Mouse (Mus musculus) heart, embryonic 11.5 days (tissue): ENCODE measurements at regions not wholly inside any gene's neighbourhood (a gene's known extent, or its start where the extent isn't known, plus 50 kb on each side); places are given as distances from the start of the nearest gene placed in this dataset.

ENCODE experiments used
- ATAC-seq: fragments of 200-750 bp; cut with Nextera tagmentation; replicated peaks from 2 replicates; pipeline ENCODE4 v1.8.0; 2017; ENCODE audit warnings: moderate library complexity; ENCODE audit not compliant: insufficient number of reproducible peaks, low FRiP score, low TSS enrichment
- H3K27ac ChIP-seq: fragments of 300-500 bp; sonication (generic); 2 replicates; pipeline ENCODE4 v1.5.1; 2014; ENCODE audit warnings: mild to moderate bottlenecking, low read depth, low read length
- H3K27me3 ChIP-seq: fragments of 300-500 bp; sonication (generic); 2 replicates; pipeline ENCODE4 v1.6.1; 2014; ENCODE audit warnings: mild to moderate bottlenecking, low read length, mixed read lengths; ENCODE audit not compliant: control insufficient read depth, insufficient read depth
- H3K36me3 ChIP-seq: fragments of 300-500 bp; sonication (generic); 2 replicates; pipeline ENCODE4 v1.6.1; 2014; ENCODE audit warnings: mild to moderate bottlenecking, low read length, moderate library complexity, mixed read lengths; ENCODE audit not compliant: control insufficient read depth, insufficient read depth
- H3K4me1 ChIP-seq: fragments of 300-500 bp; sonication (generic); 2 replicates; pipeline ENCODE4 v1.6.1; 2014; ENCODE audit warnings: low read length; ENCODE audit not compliant: control insufficient read depth, insufficient read depth
- H3K4me2 ChIP-seq: fragments of 300-500 bp; sonication (generic); 2 replicates; pipeline ENCODE4 v1.6.1; 2014; ENCODE audit warnings: mild to moderate bottlenecking, moderate library complexity
- H3K4me3 ChIP-seq: fragments of 300-500 bp; sonication (generic); 2 replicates; pipeline ENCODE4 v1.5.1; 2014; ENCODE audit warnings: low read depth, low read length
- H3K9ac ChIP-seq: fragments of 300-500 bp; sonication (generic); 2 replicates; pipeline ENCODE4 v1.6.1; 2014; ENCODE audit warnings: mild to moderate bottlenecking, low read depth, low read length, moderate library complexity
- H3K9me3 ChIP-seq: fragments of 300-500 bp; sonication (generic); replicated peaks from 2 replicates; pipeline ENCODE4 v1.6.1; 2016; ENCODE audit warnings: low read length; ENCODE audit not compliant: control insufficient read depth
- WGBS: fragments of 180-500 bp; shearing (Covaris S2); extraction: QIAGEN DNeasy Blood & Tissue Kit; methylation state at CpG from one replicate; pipeline ENCODE4 v1.1.7; 2014; ENCODE audit not compliant: insufficient replicate concordance; 5-methylcytosine and 5-hydroxymethylcytosine counted together

GRCm38 (mm10) chr1:41887556-41887955 is 808.0 kb upstream of the Pou3f3 start:
- no peak overlapping the region for H3K9ac ChIP-seq
- H3K27me3 ChIP-seq, result no peaks in the 10 kb centered on the region
- no peaks in the 10 kb centered on the region for H3K9me3 ChIP-seq
- no peak overlapping the region for H3K27ac ChIP-seq
- no peaks in the 10 kb centered on the region for H3K36me3 ChIP-seq
- no peak overlapping the region for H3K4me3 ChIP-seq
- no peak for ATAC-seq
- no peak overlapping the region for H3K4me2 ChIP-seq
- 82% methylated on average over 8 of the region's 8 CpGs for WGBS
- 0 out of 2 replicates have a peak, but pooled peaks cover 2% of the 10 kb centered on the region for H3K4me1 ChIP-seq

- no peaks in the 10 kb centered on the region for H3K27me3 ChIP-seq
- no peak for ATAC-seq
Observed at GRCm38 (mm10) chr1:41888213-41888612, 807.4 kb upstream of the Pou3f3 start.

GRCm38 (mm10) chr1:41888966-41889365 is 806.6 kb upstream of the Pou3f3 start:
- Histone ChIP-seq H3K36me3 (no peaks in the 10 kb centered on the region), H3K4me3 (no peak overlapping the region), H3K27ac (no peak overlapping the region), H3K27me3 (no peaks in the 10 kb centered on the region), H3K4me2 (no peak overlapping the region), H3K9ac (no peak overlapping the region), H3K4me1 (0 out of 2 replicates have a peak, but pooled peaks cover 2% of the 10 kb centered on the region), H3K9me3 (no peaks in the 10 kb centered on the region)
- WGBS, result 71% methylated on average over 5 of the region's 5 CpGs
- no peak for ATAC-seq

More at GRCm38 (mm10) chr1:41888213-41888612, 807.4 kb upstream of the Pou3f3 start:
- no peak overlapping the region for H3K4me2 ChIP-seq
- H3K9ac ChIP-seq, result no peak overlapping the region
- H3K27ac ChIP-seq, result no peak overlapping the region
- no peaks in the 10 kb centered on the region for H3K36me3 ChIP-seq
- WGBS, result 24% methylated on average over 2 of the region's 2 CpGs
- no peak overlapping the region for H3K4me3 ChIP-seq
- H3K4me1 ChIP-seq, result 0 out of 2 replicates have a peak, but pooled peaks cover 2% of the 10 kb centered on the region
- H3K9me3 ChIP-seq, result no peaks in the 10 kb centered on the region

GRCm38 (mm10) chr1:41889940-41890339 is 805.6 kb upstream of the Pou3f3 start:
- Histone ChIP-seq H3K4me2 (no peak overlapping the region), H3K36me3 (no peaks in the 10 kb centered on the region), H3K4me1 (0 out of 2 replicates have a peak, but pooled peaks cover 2% of the 10 kb centered on the region), H3K27ac (no peak overlapping the region), H3K9me3 (no peaks in the 10 kb centered on the region), H3K9ac (no peak overlapping the region), H3K4me3 (no peak overlapping the region), H3K27me3 (no peaks in the 10 kb centered on the region)
- no peak for ATAC-seq
- WGBS, result 66% methylated on average over 6 of the region's 6 CpGs

GRCm38 (mm10) chr1:41890714-41891689 is 804.6 kb upstream of the Pou3f3 start:
- H3K4me1 ChIP-seq, result no peaks in the 10 kb centered on the region
- no peak overlapping the region for H3K9ac ChIP-seq
- no peaks in the 10 kb centered on the region for H3K36me3 ChIP-seq
- no peak overlapping the region for H3K27ac ChIP-seq
- no peaks in the 10 kb centered on the region for H3K27me3 ChIP-seq
- no peak overlapping the region for H3K4me3 ChIP-seq
- ATAC-seq, result no peak
- WGBS, result 73% methylated on average over 20 of the region's 20 CpGs
- no peak overlapping the region for H3K4me2 ChIP-seq
- no peaks in the 10 kb centered on the region for H3K9me3 ChIP-seq

- H3K27me3 ChIP-seq, result no peaks in the 10 kb centered on the region
- ATAC-seq, result no peak
- no peak overlapping the region for H3K27ac ChIP-seq
- H3K9ac ChIP-seq, result no peak overlapping the region
- H3K9me3 ChIP-seq, result no peaks in the 10 kb centered on the region
- H3K4me1 ChIP-seq, result no peaks in the 10 kb centered on the region
- WGBS, result 83% methylated on average over 11 of the region's 11 CpGs
- no peak overlapping the region for H3K4me2 ChIP-seq
- no peaks in the 10 kb centered on the region for H3K36me3 ChIP-seq
- H3K4me3 ChIP-seq, result no peak overlapping the region
Observed at GRCm38 (mm10) chr1:41891730-41892129, 803.8 kb upstream of the Pou3f3 start.

- Histone ChIP-seq H3K27ac (no peak overlapping the region), H3K4me1 (no peaks in the 10 kb centered on the region), H3K4me2 (no peak overlapping the region), H3K36me3 (no peaks in the 10 kb centered on the region), H3K9ac (no peak overlapping the region), H3K27me3 (no peaks in the 10 kb centered on the region), H3K4me3 (no peak overlapping the region), H3K9me3 (no peaks in the 10 kb centered on the region)
- no peak for ATAC-seq
- 46% methylated on average over 2 of the region's 2 CpGs for WGBS
Observed at GRCm38 (mm10) chr1:41892376-41892775, 803.2 kb upstream of the Pou3f3 start.

GRCm38 (mm10) chr1:41897768-41898330 is 797.7 kb upstream of the Pou3f3 start:
- no peak for ATAC-seq
- no peaks in the 10 kb centered on the region for H3K27me3 ChIP-seq
- H3K36me3 ChIP-seq, result no peaks in the 10 kb centered on the region
- no peaks in the 10 kb centered on the region for H3K4me1 ChIP-seq
- no peak overlapping the region for H3K9ac ChIP-seq
- H3K9me3 ChIP-seq, result no peaks in the 10 kb centered on the region
- no peak overlapping the region for H3K4me3 ChIP-seq
- no peak overlapping the region for H3K4me2 ChIP-seq
- WGBS, result 68% methylated on average over 4 of the region's 4 CpGs
- no peak overlapping the region for H3K27ac ChIP-seq
